Mouse (Mus musculus) heart, postnatal 0 days (tissue): ENCODE data around the gene Smad6. TPM values are rescaled to one million over a fixed set of nuclear protein-coding genes. Genes with fewer than 3 reads are reported as not detected.

Experiments used
- ATAC-seq: fragments of 200-750 bp; cut with Nextera tagmentation; 2 replicates; pipeline ENCODE4 v1.8.0; 2017; ENCODE audit warnings: low read depth, moderate number of reproducible peaks, moderate library complexity; ENCODE audit not compliant: insufficient read depth
- DNase-seq: peaks from one replicate; pipeline ENCODE4 v3.0.0-alpha.2; 2016; ENCODE audit warnings: low spot score
- H3K27ac ChIP-seq: fragments of 300-500 bp; sonication (generic); 2 replicates; pipeline ENCODE4 v1.5.1; 2014; ENCODE audit warnings: low read depth, mild to moderate bottlenecking
- H3K27me3 ChIP-seq: fragments of 300-500 bp; sonication (generic); 2 replicates; pipeline ENCODE4 v1.6.1; 2014; ENCODE audit warnings: low read length, mixed read lengths; ENCODE audit not compliant: control insufficient read depth, insufficient read depth
- H3K36me3 ChIP-seq: fragments of 300-500 bp; sonication (generic); replicated peaks from 2 replicates; pipeline ENCODE4 v1.6.1; 2014; ENCODE audit warnings: low read length, mixed read lengths; ENCODE audit not compliant: control insufficient read depth, insufficient read depth
- H3K4me1 ChIP-seq: fragments of 300-500 bp; sonication (generic); 2 replicates; pipeline ENCODE4 v1.6.1; 2014; ENCODE audit warnings: antibody characterized with exemption; ENCODE audit not compliant: control insufficient read depth, insufficient read depth
- H3K4me2 ChIP-seq: fragments of 300-500 bp; sonication (generic); 2 replicates; pipeline ENCODE4 v1.6.1; 2014; ENCODE audit warnings: low read depth, mild to moderate bottlenecking, low read length, moderate library complexity
- H3K4me3 ChIP-seq: fragments of 300-500 bp; sonication (generic); 2 replicates; pipeline ENCODE4 v1.5.1; 2014; ENCODE audit warnings: low read depth, low read length
- H3K9ac ChIP-seq: fragments of 300-500 bp; sonication (generic); replicated peaks from 2 replicates; pipeline ENCODE4 v1.6.1; 2014; ENCODE audit warnings: low read depth, low read length, mixed read lengths
- H3K9me3 ChIP-seq: fragments of 300-500 bp; sonication (generic); replicated peaks from 2 replicates; pipeline ENCODE4 v1.6.1; 2016; ENCODE audit warnings: low read length; ENCODE audit not compliant: control insufficient read depth
- CTCF ChIP-seq: IDR thresholded peaks from 2 replicates; pipeline ENCODE4 v1.5.1; 2016; ENCODE audit warnings: antibody characterized with exemption, control low read depth, low read depth
- EP300 ChIP-seq: IDR thresholded peaks from 2 replicates; pipeline ENCODE4 v1.6.1; 2016; ENCODE audit warnings: antibody characterized with exemption, low read depth
- WGBS: fragments of 180-500 bp; shearing (Covaris S2); extraction: QIAGEN DNeasy Blood & Tissue Kit; methylation state at CpG from one replicate; pipeline ENCODE4 v1.1.7; 2014; 5-methylcytosine and 5-hydroxymethylcytosine counted together
- polyA plus RNA-seq: library from polyadenylated mRNA; unstranded; fragments of >200 nt; fragmentation: Nextera tagmentation; extraction: Ambion mirVana; gene quantifications from 2 replicates; pipeline ENCODE4 v1.2.1, GENCODE M21; 2015
- total RNA-seq: library from RNA; depleted of rRNA; stranded (reverse); fragments of >200 nt; gene quantifications from 2 replicates; pipeline ENCODE4 v1.2.3, GENCODE M21; 2014; ENCODE audit warnings: low replicate concordance

Smad6 gene
- total and polyA plus RNA-seq, 2 experiments from 2014 or later = 5.6 to 68.4 TPM

GRCm38 (mm10) chr9:63993256-63993655 is 28.6 kb downstream of the Smad6 start:
- H3K27ac ChIP-seq = peak overlapping the region; percentile 52
- peaks cover 8% of the 10 kb centered on the region for H3K4me1 ChIP-seq
- no peak overlapping the region for H3K4me3 ChIP-seq
- H3K9me3 ChIP-seq = no peaks in the 10 kb centered on the region
- H3K4me2 ChIP-seq = no peak overlapping the region
- no peak overlapping the region for H3K9ac ChIP-seq
- ATAC-seq = no peak
- WGBS = 73% methylated on average over 5 of the region's 5 CpGs
- H3K27me3 ChIP-seq = no peaks in the 10 kb centered on the region
- no peak for DNase-seq
- peaks cover 23% of the 10 kb centered on the region for H3K36me3 ChIP-seq
- no peak for TF ChIP-seq EP300
- TF ChIP-seq CTCF = no peak

GRCm38 (mm10) chr9:63992761-63993160 is 29.1 kb downstream of the Smad6 start:
- H3K27me3 ChIP-seq = no peaks in the 10 kb centered on the region
- H3K9me3 ChIP-seq = no peaks in the 10 kb centered on the region
- WGBS = 29% methylated on average over 4 of the region's 4 CpGs
- H3K36me3 ChIP-seq = peaks cover 23% of the 10 kb centered on the region
- no peak for TF ChIP-seq EP300
- no peak for TF ChIP-seq CTCF
- no peak overlapping the region for H3K9ac ChIP-seq
- H3K4me1 ChIP-seq = peaks cover 8% of the 10 kb centered on the region
- DNase-seq = no peak
- no peak for ATAC-seq
- no peak overlapping the region for H3K4me2 ChIP-seq
- peak overlapping the region; percentile 52 for H3K27ac ChIP-seq
- H3K4me3 ChIP-seq = no peak overlapping the region

- Histone ChIP-seq H3K9me3 (no peaks in the 10 kb centered on the region), H3K4me2 (no peak overlapping the region), H3K36me3 (peaks cover 18% of the 10 kb centered on the region), H3K9ac (no peak overlapping the region), H3K27me3 (no peaks in the 10 kb centered on the region), H3K27ac (no peak overlapping the region), H3K4me3 (no peak overlapping the region), H3K4me1 (peaks cover 15% of the 10 kb centered on the region)
- DNase-seq (no peak), ATAC-seq (no peak)
- WGBS = 72% methylated on average over 4 of the region's 4 CpGs
- TF ChIP-seq CTCF (no peak), EP300 (no peak)
Observed at GRCm38 (mm10) chr9:63991193-63991592, 30.7 kb downstream of the Smad6 start.

GRCm38 (mm10) chr9:63989641-63990040 is 32.2 kb downstream of the Smad6 start:
- H3K27ac ChIP-seq = no peak overlapping the region
- no peaks in the 10 kb centered on the region for H3K9me3 ChIP-seq
- no peak overlapping the region for H3K9ac ChIP-seq

GRCm38 (mm10) chr9:63989214-63989613 is 32.6 kb downstream of the Smad6 start:
- peaks cover 32% of the 10 kb centered on the region for H3K4me1 ChIP-seq
- no peaks in the 10 kb centered on the region for H3K9me3 ChIP-seq
- no peaks in the 10 kb centered on the region for H3K27me3 ChIP-seq
- no peak overlapping the region for H3K27ac ChIP-seq
- TF ChIP-seq CTCF (no peak), EP300 (no peak)
- 58% methylated on average over 12 of the region's 12 CpGs for WGBS
- no peak overlapping the region for H3K9ac ChIP-seq
- H3K4me2 ChIP-seq = no peak overlapping the region
- peaks cover 10% of the 10 kb centered on the region; the same call in 1 of the 2 replicates for H3K36me3 ChIP-seq
- no peak for ATAC-seq
- H3K4me3 ChIP-seq = no peak overlapping the region
- DNase-seq = no peak

More at GRCm38 (mm10) chr9:63989641-63990040, 32.2 kb downstream of the Smad6 start:
- 16% methylated on average over 8 of the region's 8 CpGs for WGBS
- TF ChIP-seq EP300 (no peak), CTCF (no peak)
- Histone ChIP-seq H3K36me3 (peaks cover 12% of the 10 kb centered on the region; the same call in 1 of the 2 replicates), H3K4me1 (peaks cover 29% of the 10 kb centered on the region), H3K27me3 (no peaks in the 10 kb centered on the region), H3K4me3 (no peak overlapping the region), H3K4me2 (no peak overlapping the region)
- no peak for DNase-seq
- no peak for ATAC-seq

- DNase-seq (no peak), ATAC-seq (no peak)
- Histone ChIP-seq H3K36me3 (no peaks in the 10 kb centered on the region; the same call in 1 of the 2 replicates), H3K27ac (peak overlapping the region; percentile 34; the same call in 1 of the 2 replicates), H3K4me2 (no peak overlapping the region), H3K9ac (no peak overlapping the region), H3K27me3 (no peaks in the 10 kb centered on the region), H3K4me1 (peaks cover 62% of the 10 kb centered on the region), H3K4me3 (no peak overlapping the region), H3K9me3 (no peaks in the 10 kb centered on the region)
- WGBS = 72% methylated on average over 6 of the region's 6 CpGs
- no peak for TF ChIP-seq CTCF
- no peak for TF ChIP-seq EP300
Observed at GRCm38 (mm10) chr9:63985125-63985524, 36.7 kb downstream of the Smad6 start.
